Mouse (Mus musculus) heart, embryonic 12.5 days (tissue): Measurements from ENCODE around the gene Ankef1. TPM values are rescaled to one million over a fixed set of nuclear protein-coding genes. Genes with fewer than 3 reads are reported as not detected.

Experiments
- ATAC-seq: fragments of 200-750 bp; cut with Nextera tagmentation; 2 replicates; pipeline ENCODE4 v1.8.0; 2017; ENCODE audit warnings: moderate TSS enrichment, moderate library complexity; ENCODE audit not compliant: insufficient number of reproducible peaks, low FRiP score
- H3K27ac ChIP-seq: fragments of 300-500 bp; sonication (generic); 2 replicates; pipeline ENCODE4 v1.5.1; 2016; ENCODE audit warnings: mild to moderate bottlenecking, moderate library complexity; ENCODE audit not compliant: poor library complexity, severe bottlenecking
- H3K27me3 ChIP-seq: fragments of 300-500 bp; sonication (generic); replicated peaks from 2 replicates; pipeline ENCODE4 v1.6.1; 2016; ENCODE audit warnings: mild to moderate bottlenecking, moderate library complexity
- H3K36me3 ChIP-seq: fragments of 300-500 bp; sonication (generic); 2 replicates; pipeline ENCODE4 v1.6.1; 2016; ENCODE audit warnings: mild to moderate bottlenecking, moderate library complexity
- H3K4me1 ChIP-seq: fragments of 300-500 bp; sonication (generic); replicated peaks from 2 replicates; pipeline ENCODE4 v1.6.1; 2016; ENCODE audit warnings: mild to moderate bottlenecking
- H3K4me2 ChIP-seq: fragments of 300-500 bp; sonication (generic); 2 replicates; pipeline ENCODE4 v1.6.1; 2016; ENCODE audit warnings: mild to moderate bottlenecking, moderate library complexity
- H3K4me3 ChIP-seq: fragments of 300-500 bp; sonication (generic); 2 replicates; pipeline ENCODE4 v1.5.1; 2016; ENCODE audit warnings: mild to moderate bottlenecking
- H3K9ac ChIP-seq: fragments of 300-500 bp; sonication (generic); 2 replicates; pipeline ENCODE4 v1.6.1; 2016; ENCODE audit warnings: mild to moderate bottlenecking, moderate library complexity
- H3K9me3 ChIP-seq: fragments of 300-500 bp; sonication (generic); replicated peaks from 2 replicates; pipeline ENCODE4 v1.6.1; 2016; ENCODE audit warnings: mild to moderate bottlenecking, moderate library complexity
- WGBS: fragments of 180-500 bp; shearing (Covaris S2); methylation state at CpG from one replicate; pipeline ENCODE4 v1.1.7; 2016; 5-methylcytosine and 5-hydroxymethylcytosine counted together
- polyA plus RNA-seq: library from polyadenylated mRNA; unstranded; fragments of >200 nt; fragmentation: Nextera tagmentation; extraction: Ambion mirVana; gene quantifications from 2 replicates; pipeline ENCODE4 v1.2.1, GENCODE M21; 2016

The Ankef1 gene
- polyA plus RNA-seq, 1 experiment from 2014 or later, result not detected

DNA sequence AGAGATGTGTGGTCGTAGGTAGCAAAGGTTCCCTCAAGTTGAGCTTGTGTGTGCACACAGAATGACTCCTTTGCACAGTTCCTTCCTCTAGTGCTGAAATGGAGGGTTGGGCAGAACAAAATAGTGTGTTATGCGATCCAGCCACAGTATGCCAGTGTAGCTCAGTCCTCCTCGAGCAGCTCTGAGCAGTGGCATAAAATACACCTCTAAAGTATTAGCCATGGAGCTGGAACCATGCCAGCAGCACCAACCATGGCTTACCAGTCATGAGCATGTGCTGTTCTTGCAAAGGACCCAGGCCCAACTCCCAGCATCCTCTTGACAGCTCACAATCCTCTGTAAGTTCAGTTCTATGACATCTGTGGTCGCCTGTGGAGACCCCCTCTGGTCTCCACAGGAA lies 10.0 kb downstream of the Ankef1 start:
- H3K36me3 ChIP-seq, result no peaks in the 10 kb centered on the region
- 0 out of 2 replicates have a peak, but pooled peaks cover 3% of the 10 kb centered on the region for H3K4me1 ChIP-seq
- no peak overlapping the region for H3K4me2 ChIP-seq
- no peak overlapping the region for H3K9ac ChIP-seq
- WGBS, result 69% methylated on average over 4 of the region's 4 CpGs
- H3K27me3 ChIP-seq, result no peaks in the 10 kb centered on the region
- no peak for ATAC-seq
- H3K9me3 ChIP-seq, result no peaks in the 10 kb centered on the region
- no peak overlapping the region for H3K4me3 ChIP-seq
- H3K27ac ChIP-seq, result no peak overlapping the region

DNA sequence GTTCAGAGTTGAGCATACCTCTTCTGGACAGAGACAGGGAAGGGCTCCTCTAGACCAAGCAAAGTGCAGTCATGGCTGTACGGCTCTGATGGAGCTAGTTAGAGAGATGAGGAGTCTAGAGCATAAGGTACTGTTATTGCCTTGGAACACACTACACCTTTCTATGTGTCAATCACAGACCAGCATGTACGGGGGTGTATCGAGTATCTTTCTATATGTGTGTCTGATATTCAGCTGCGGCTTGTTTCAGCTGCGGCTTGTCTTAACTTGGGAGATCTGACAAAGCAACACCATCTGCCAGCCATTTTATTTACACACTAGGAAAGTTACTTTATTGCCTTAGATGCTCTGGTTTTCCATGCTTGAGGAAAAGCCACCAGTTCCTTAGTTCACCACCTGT lies 11.1 kb downstream of the Ankef1 start:
- no peak for ATAC-seq
- Histone ChIP-seq H3K27ac (no peak overlapping the region), H3K4me1 (0 out of 2 replicates have a peak, but pooled peaks cover 3% of the 10 kb centered on the region), H3K4me2 (no peak overlapping the region), H3K27me3 (no peaks in the 10 kb centered on the region), H3K9ac (no peak overlapping the region), H3K36me3 (no peaks in the 10 kb centered on the region), H3K9me3 (no peaks in the 10 kb centered on the region), H3K4me3 (no peak overlapping the region)
- WGBS, result 82% methylated on average over 5 of the region's 5 CpGs

DNA sequence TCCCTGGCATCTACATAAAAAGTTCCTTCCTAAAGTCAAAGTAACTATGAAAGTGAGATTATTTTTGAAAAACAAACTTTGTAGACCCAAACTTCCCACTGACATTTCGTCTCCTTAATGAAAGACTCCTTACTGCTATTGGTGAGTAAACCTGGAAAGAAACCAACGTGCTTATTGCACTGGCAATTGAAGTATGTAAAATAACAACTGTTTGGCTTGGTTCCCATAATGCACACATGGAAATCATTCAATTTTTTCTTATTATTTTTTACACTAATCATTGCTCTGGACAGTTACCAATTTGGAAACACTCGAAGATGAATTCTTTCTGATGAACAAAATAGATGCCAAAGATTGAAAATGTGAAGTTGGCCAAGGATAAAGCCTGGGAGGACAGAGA lies 12.1 kb downstream of the Ankef1 start:
- Histone ChIP-seq H3K27me3 (no peaks in the 10 kb centered on the region), H3K4me3 (no peak overlapping the region), H3K4me2 (no peak overlapping the region), H3K9ac (no peak overlapping the region), H3K9me3 (no peaks in the 10 kb centered on the region), H3K4me1 (0 out of 2 replicates have a peak, but pooled peaks cover 3% of the 10 kb centered on the region), H3K36me3 (no peaks in the 10 kb centered on the region), H3K27ac (no peak overlapping the region)
- ATAC-seq, result no peak
- WGBS, result 66% methylated on average over 3 of the region's 3 CpGs

DNA sequence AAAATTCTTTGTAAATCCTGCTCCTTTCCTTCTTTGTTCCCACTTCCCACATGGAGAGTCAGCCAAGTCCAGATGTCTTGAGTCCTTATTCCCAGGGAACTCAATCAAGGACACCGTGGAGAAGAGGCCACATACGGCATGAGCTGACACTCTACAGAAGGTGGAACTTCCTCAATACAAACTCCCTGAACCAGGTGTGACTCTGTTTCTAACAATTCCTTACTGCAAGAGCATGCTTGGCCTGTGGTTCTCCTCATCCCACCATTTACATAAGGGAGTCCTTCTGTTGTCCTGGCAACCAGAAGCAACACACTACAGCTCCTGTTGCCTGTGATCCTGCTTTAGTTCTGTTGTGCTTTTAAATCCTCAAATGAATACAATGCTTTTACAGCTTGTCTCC lies 13.8 kb downstream of the Ankef1 start:
- Histone ChIP-seq H3K9me3 (no peaks in the 10 kb centered on the region), H3K27ac (no peak overlapping the region), H3K4me1 (0 out of 2 replicates have a peak, but pooled peaks cover 3% of the 10 kb centered on the region), H3K27me3 (no peaks in the 10 kb centered on the region), H3K4me3 (no peak overlapping the region), H3K4me2 (no peak overlapping the region), H3K9ac (no peak overlapping the region), H3K36me3 (no peaks in the 10 kb centered on the region)
- WGBS, result 79% methylated on average over 2 of the region's 2 CpGs
- ATAC-seq, result no peak

DNA sequence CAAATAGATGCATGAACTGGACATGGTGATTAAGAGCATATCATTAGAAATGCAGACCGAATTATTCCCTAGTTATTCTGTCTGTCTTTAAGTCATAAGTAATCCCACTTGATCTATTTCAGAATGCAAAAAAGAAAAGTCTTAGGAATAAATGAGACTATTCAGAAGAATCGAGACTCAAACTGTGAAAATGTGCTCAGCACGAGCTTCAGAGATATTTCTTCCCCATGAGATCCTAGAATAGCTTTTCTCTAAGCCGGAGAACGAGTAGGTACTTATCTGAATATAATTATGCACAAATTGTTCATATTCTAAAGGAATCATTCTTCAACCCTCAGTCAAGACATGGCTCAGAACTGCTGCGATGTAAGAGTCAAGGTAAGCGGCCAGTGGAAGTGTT lies 27.2 kb downstream of the Ankef1 start:
- no peak for ATAC-seq
- Histone ChIP-seq H3K27me3 (no peaks in the 10 kb centered on the region), H3K27ac (no peak overlapping the region), H3K4me1 (no peaks in the 10 kb centered on the region), H3K4me2 (no peak overlapping the region), H3K9ac (no peak overlapping the region), H3K4me3 (no peak overlapping the region), H3K9me3 (no peaks in the 10 kb centered on the region), H3K36me3 (no peaks in the 10 kb centered on the region)
- 80% methylated on average over 7 of the region's 7 CpGs for WGBS

DNA sequence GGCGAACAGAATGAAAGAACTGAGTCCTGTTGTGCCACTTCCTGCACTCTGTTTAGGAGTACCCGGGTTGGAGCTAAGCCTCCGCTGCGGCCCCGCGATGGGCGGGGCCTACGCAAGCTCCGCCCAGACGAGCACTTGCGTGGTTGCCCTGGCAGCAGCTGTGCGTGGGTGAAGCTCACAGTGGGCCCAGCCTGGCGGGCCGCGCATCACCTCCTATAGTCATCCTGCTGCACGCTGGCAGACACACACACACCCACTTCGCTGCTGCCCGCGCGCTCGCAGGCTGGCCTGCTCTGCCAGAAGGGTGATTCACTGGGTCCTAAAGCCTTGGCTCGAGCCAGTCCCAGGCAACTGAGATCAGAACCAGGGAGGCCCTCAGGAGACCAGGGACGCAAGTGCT lies 30.3 kb downstream of the Ankef1 start:
- Histone ChIP-seq H3K27me3 (no peaks in the 10 kb centered on the region), H3K4me1 (no peaks in the 10 kb centered on the region), H3K9me3 (no peaks in the 10 kb centered on the region), H3K4me2 (peak overlapping the region; percentile 59), H3K36me3 (no peaks in the 10 kb centered on the region), H3K9ac (peak overlapping the region; percentile 47), H3K27ac (no peak overlapping the region), H3K4me3 (peak overlapping the region; percentile 43)
- peak; percentile 94 for ATAC-seq
- 1% methylated on average over 23 of the region's 23 CpGs for WGBS

DNA sequence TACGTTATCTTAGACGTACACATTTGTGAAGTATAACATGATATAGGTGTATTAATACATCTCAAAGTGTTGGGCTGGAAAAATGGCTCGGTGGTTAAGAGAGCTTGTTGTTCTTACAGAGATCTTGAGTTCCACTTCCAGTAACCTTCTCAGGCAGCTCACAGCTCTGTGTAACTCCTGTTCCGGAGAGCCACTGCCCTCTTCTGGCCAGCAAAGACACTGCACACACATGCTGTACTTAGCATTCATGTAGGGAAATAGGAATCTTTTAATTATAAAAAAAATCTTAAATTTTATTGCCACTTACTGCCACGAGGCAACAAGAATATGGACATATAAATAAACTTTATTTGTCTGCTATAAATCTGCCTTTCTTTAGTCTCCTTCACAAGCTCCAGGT lies 56.3 kb downstream of the Ankef1 start:
- WGBS, result 63% methylated on average over 5 of the region's 5 CpGs
- Histone ChIP-seq H3K4me1 (no peaks in the 10 kb centered on the region), H3K27ac (no peak overlapping the region)

DNA sequence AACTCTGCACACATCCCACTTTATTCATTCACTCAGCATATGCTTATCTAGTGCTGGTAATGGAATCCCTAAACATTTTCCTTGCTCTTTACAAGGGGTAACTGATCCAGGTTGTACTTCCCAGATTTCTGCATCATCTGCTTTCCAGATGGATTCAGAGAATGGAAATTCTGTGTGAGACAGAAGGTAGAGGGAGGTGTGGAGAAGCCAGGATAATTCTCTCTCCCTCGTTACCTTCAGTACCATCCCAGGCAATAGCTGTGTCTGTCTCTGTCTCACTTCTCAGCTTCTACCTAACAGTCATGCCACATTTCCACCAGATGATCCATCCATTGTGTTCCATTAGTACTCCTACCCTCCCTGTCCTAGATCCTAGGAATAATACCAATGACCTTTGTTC lies 60.6 kb downstream of the Ankef1 start:
- H3K4me2 ChIP-seq, result no peak overlapping the region
- ATAC-seq, result no peak
- no peak overlapping the region for H3K4me3 ChIP-seq
- no peak overlapping the region for H3K27ac ChIP-seq
- H3K9ac ChIP-seq, result no peak overlapping the region
- H3K9me3 ChIP-seq, result no peaks in the 10 kb centered on the region
- H3K27me3 ChIP-seq, result no peaks in the 10 kb centered on the region
- WGBS, result 75% methylated on average over 1 of the region's 1 CpGs
- no peaks in the 10 kb centered on the region for H3K36me3 ChIP-seq
- no peaks in the 10 kb centered on the region for H3K4me1 ChIP-seq

More for the DNA sequence above, 56.3 kb downstream of the Ankef1 start:
- no peaks in the 10 kb centered on the region for H3K27me3 ChIP-seq
- no peak overlapping the region for H3K9ac ChIP-seq
- H3K4me3 ChIP-seq, result no peak overlapping the region
- H3K36me3 ChIP-seq, result no peaks in the 10 kb centered on the region
- no peak for ATAC-seq
- H3K4me2 ChIP-seq, result no peak overlapping the region
- H3K9me3 ChIP-seq, result no peaks in the 10 kb centered on the region

DNA sequence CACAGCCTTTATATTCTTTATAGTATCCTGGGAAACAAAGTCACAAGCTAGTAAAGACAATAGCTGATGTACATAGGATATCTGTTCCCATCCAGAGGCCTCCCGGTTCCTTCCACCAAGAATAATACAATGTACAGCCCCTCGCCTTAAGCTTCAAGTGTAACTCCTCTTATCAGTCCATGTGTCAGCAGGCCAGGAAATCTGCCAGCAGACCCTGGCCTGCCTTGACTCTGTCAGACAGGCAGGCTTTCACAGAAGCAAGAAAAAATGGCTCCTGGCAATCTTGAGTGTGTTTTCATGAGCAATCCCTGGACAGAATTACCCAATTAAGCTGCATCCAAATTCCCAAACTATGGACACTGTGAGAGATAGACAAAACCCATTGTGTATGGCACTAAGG lies 69.1 kb downstream of the Ankef1 start:
- no peaks in the 10 kb centered on the region for H3K36me3 ChIP-seq
- no peaks in the 10 kb centered on the region for H3K27me3 ChIP-seq
- peak; percentile 59; the same call in 1 of the 2 replicates for ATAC-seq
- 3% methylated on average over 2 of the region's 2 CpGs for WGBS
- H3K9ac ChIP-seq, result no peak overlapping the region
- no peak overlapping the region for H3K4me2 ChIP-seq
- peaks cover 6% of the 10 kb centered on the region for H3K4me1 ChIP-seq
- H3K4me3 ChIP-seq, result no peak overlapping the region
- no peak overlapping the region for H3K27ac ChIP-seq
- no peaks in the 10 kb centered on the region; the same call in 1 of the 2 replicates for H3K9me3 ChIP-seq

DNA sequence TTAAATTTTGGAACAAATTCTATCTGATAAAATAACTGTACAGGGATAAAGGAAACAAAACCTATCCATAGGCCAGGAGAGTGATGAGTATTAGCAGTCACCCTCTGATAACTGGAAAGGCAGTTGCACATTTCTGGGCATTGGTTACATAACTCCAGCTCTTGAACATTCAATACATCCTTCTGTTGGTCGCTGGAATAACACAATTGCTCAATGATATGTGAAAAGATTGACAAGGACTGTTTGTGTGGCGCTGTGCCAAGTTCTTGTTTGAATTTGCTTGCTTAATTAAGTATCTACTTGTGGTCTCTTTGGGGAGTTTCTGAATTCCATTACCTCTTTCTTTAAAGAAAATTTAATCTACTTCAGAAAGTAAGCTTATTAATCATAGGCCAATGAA lies 81.1 kb downstream of the Ankef1 start:
- H3K36me3 ChIP-seq, result no peaks in the 10 kb centered on the region
- H3K4me3 ChIP-seq, result no peak overlapping the region
- no peak for ATAC-seq
- H3K4me1 ChIP-seq, result no peaks in the 10 kb centered on the region
- no peak overlapping the region for H3K4me2 ChIP-seq
- H3K27me3 ChIP-seq, result no peaks in the 10 kb centered on the region
- H3K9me3 ChIP-seq, result no peaks in the 10 kb centered on the region
- 57% methylated on average over 2 of the region's 2 CpGs for WGBS
- no peak overlapping the region for H3K27ac ChIP-seq
- H3K9ac ChIP-seq, result no peak overlapping the region

DNA sequence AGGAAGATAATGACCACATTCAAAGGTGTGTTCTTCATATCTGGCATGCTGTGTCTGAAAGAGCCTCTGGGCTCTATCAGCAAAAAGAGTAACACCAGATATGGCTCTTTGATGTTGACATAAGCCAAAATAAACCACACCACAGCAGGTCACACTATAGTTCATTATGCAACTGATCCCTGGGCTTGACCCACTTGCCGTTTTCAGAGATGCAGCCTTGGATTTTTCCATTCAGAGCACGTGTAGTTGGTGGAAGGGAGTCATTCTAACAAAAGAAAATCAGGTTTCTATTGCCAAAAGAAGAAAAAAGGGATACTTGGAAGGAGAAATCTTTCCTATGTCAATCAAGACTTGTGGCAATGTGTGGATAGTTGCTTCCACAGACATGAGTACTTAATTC lies 87.1 kb downstream of the Ankef1 start:
- Histone ChIP-seq H3K4me1 (no peaks in the 10 kb centered on the region), H3K9ac (no peak overlapping the region), H3K36me3 (no peaks in the 10 kb centered on the region), H3K4me3 (no peak overlapping the region), H3K27ac (no peak overlapping the region), H3K9me3 (no peaks in the 10 kb centered on the region), H3K4me2 (no peak overlapping the region), H3K27me3 (no peaks in the 10 kb centered on the region)
- no peak for ATAC-seq
- WGBS, result 28% methylated on average over 2 of the region's 2 CpGs

DNA sequence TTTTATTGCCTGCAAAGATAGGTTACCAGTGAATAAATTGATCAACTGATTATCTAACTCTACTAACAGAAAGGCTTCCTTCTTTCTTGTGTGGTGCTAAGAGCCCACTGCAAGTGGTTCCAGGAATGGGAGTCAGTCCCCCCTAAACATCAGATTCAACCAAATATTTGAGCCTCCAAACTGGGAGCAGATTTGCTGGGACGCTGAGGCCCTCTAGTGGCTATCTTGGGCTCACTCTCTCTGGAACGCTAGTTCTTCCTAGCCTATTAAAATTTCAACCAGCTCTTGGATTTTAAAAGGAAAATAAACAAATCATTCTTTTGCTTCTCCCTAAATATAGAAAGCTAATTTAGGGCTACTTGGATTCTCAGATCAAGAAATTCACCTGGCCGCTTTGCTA lies 94.7 kb downstream of the Ankef1 start:
- 25% methylated on average over 3 of the region's 3 CpGs for WGBS
- no peaks in the 10 kb centered on the region for H3K4me1 ChIP-seq
- no peak overlapping the region for H3K9ac ChIP-seq
- no peak for ATAC-seq
- H3K9me3 ChIP-seq, result no peaks in the 10 kb centered on the region
- no peaks in the 10 kb centered on the region for H3K27me3 ChIP-seq
- no peak overlapping the region for H3K4me2 ChIP-seq
- H3K36me3 ChIP-seq, result no peaks in the 10 kb centered on the region
- H3K4me3 ChIP-seq, result no peak overlapping the region
- H3K27ac ChIP-seq, result no peak overlapping the region
